Mouse (Mus musculus) kidney, postnatal 25 days (tissue): Measurements from ENCODE around the gene Arl16.

Experiments used
- DNase-seq, 2 experiments: peaks; one replicate each; pipeline ENCODE4 v3.0.0; 2021; ENCODE audit warnings: mixed read lengths in 2 of 2

The Arl16 gene

DNA sequence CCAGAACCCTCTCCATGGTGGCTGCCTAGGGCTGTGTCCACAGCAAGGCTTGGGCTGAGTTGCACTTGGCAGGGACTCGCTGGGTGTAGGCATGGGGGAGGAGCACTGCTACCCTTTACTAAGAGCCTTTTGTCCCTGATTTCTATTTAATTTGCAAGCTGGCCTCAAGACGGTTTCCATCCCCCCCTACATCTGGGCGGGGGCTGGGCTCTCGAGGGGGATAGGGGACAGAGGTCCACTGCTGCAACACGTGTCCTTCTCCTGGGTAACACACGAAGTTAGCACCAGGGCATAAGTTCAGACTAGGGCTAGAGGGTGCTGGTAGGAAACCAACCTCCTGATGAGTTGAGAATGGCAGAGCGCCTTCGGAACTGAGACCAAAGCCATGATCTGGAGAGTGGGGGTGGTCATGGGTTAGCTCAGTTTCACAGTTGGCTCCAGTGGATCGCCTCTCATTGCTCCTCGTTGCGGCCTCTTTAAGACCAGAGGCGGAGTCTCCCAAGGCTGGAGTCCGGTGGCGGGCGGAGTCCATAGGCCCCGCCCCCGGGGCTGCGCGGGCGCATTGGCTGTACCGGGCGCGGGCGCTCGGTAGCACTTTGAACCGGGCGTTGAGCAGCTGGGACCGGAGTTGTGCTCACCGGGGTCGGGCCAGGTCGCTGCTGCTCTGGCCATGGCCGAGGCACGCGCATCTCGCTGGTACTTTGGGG is 24.1 kb upstream of the Arl16 start, which contains the start of gene Slc25a10:
Gene Slc25a10, plus strand, starts transcription at position 524 of the 707 bp plus-strand sequence.
- peak; percentile 92 to 97 for DNase-seq

- peak in 1 of 2 experiments; percentile 53 for DNase-seq
Measured at GRCm38 (mm10) chr11:120490291-120491046, 23.1 kb upstream of the Arl16 start.

GRCm38 (mm10) chr11:120489054-120489761 is 21.8 kb upstream of the Arl16 start:
- DNase-seq, result peak; percentile 82 to 95

- peak in 1 of 2 experiments; percentile 46 for DNase-seq
Measured at GRCm38 (mm10) chr11:120488516-120488915, 21.1 kb upstream of the Arl16 start.

GRCm38 (mm10) chr11:120485251-120485650 is 17.8 kb upstream of the Arl16 start:
- peak; percentile 67 to 77 for DNase-seq

- peak; percentile 90 to 96 for DNase-seq
Measured at GRCm38 (mm10) chr11:120484265-120484981, 17.0 kb upstream of the Arl16 start, which contains the start of gene Mrpl12. Mrpl12 (plus strand) TSS chr11:120484613.

DNA sequence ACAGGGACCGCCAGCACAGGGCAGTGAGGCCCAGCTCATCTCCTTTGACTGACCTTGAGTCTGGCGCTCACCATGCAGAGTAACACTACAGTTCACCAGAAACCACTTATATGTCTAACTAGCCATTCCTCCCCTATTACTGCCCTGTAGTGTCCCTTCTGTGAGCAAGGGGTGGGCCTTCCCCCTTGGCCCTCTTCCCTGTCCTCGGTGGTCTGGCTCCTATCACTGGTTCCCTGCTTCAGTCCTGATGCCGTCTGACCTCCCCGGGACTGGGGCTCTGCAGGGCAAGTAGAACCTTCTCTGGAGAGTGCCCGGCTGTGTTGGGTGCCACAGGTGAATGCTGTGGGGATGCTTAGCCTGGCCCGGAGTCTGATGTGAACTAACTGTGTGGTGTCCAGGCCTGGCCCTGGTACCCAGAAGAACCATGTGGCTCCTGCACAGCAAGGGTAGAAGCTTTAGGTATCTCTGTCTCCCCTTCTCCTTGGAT is 16.1 kb upstream of the Arl16 start:
- DNase-seq, result peak in 1 of 2 experiments; percentile 50

- peak; percentile 63 to 90 for DNase-seq
Measured at GRCm38 (mm10) chr11:120472052-120472451, 4.6 kb upstream of the Arl16 start.

DNA sequence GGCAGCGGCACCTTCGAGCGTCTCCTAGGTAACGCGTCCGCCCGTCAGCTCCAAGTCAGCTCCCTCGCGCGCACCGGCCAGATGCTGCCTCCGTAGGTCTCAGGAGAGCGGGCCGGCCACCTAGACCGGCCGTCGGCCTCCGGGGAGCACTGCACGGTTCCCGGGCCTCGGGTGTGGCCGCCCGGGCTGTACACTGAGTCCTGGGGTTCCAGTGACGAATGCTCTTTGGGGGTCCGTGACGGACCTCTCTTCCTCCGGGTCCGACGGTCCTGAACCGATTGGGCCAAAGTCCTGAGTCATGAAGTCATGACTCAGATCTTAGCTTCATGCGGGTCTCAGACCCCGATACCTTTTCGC is 307 bp upstream of the Arl16 start:
- no peak for DNase-seq

DNA sequence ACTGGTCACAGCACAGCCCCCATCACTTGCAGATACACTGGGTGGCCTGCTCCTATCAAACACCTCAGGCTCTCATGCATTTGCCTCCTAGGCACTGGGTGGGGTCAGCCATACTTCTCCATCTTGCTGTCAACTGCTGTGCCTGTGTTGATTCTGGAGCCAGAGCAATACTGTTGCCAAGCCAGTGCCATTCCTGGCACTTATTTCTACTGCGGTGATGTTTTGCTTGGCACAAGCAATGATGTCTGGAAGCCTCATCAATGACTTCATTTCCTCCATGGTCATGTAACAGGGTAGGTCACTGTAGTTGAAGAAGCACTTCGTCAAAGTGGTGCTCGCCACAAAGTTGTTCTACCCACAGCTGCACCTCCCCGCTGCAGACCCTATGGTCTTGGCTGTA is 1.9 kb downstream of the Arl16 start:
- no peak for DNase-seq

GRCm38 (mm10) chr11:120464365-120464764 is 3.0 kb downstream of the Arl16 start:
- no peak for DNase-seq

DNA sequence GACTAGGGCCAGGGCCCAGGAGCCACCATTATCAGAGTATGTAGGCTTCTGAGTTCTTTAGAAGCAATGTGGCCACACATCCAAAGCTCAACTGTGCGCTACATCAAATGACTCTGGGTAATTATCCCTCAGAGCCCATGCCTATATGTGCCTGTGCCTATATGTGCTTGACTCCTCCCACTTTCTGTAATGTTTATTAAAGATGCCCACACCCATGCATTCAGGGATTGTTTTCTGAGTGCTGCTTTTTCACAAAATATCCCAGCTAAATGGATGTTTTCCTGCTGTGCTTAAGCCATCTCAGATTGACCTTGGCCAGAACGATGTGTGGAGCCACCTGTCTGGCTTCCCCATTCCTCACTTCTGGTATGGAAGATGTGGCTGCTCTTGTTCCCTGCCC is 3.9 kb downstream of the Arl16 start:
- no peak for DNase-seq

GRCm38 (mm10) chr11:120458847-120459597 is 8.4 kb downstream of the Arl16 start:
- DNase-seq, result no peak

GRCm38 (mm10) chr11:120457772-120458751 is 9.3 kb downstream of the Arl16 start, which contains the start of the genes Oxld1 and Ccdc137:
Oxld1 (minus strand) TSS chr11:120458068.
Ccdc137 (plus strand) TSS chr11:120458115.
- DNase-seq, result peak; percentile 80 to 90

DNA sequence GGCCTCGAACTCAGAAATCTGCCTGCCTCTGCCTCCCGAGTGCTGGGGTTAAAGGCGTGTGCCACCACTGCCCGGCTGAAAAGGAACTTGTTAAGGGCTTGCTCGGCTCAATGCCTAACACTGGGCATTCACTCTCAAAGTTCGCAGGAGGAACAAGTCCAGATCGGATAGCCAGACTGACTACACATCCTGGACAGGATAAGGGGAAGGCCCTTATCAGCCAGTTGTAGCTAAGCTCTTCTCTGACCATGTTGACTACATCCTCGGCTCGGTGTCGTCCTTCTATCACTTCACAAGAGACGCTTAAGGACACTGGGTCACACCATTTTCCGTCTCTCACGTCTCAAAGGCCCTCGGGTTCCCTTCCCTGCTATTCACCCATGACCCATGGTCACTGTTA is 10.0 kb downstream of the Arl16 start:
- no peak for DNase-seq

DNA sequence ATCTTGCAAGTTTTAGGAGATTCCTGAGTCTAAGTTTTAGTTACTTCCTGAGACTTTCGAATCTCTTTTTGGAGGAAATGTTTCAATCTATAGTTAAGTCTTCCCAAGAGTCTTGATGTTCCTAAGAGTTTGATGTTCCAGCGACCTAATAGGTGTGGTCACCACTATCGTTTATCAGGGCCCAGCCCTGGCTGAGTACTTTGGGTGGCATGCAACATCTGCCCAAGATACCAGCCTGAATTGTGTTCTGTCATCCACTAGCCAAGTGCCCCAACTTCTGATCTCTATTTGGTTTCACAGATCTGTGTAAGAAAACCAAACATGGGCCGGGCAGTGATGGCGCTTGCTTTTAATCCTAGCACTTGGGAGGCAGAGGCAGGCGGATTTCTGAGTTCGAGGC is 12.0 kb downstream of the Arl16 start:
- DNase-seq, result no peak

DNA sequence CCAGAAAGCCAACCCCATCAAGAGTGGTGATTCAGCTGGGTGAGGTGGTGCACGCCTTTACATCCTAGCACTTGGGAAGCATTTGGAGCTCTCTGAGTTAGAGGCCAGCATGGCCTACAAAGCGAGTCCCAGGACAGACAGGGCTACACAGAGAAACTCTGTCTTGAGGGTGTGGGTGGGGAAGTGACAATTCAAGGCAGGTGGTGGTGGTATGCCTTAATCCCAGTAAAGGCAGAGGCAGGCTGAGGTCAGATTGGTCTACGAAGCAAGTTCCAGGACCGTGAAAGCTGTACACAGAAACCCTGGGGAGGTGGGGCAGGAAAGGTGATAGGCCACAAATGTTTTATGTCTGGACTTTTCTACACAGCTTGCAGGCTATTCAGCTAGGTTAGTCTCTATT is 12.4 kb downstream of the Arl16 start:
- DNase-seq, result no peak

DNA sequence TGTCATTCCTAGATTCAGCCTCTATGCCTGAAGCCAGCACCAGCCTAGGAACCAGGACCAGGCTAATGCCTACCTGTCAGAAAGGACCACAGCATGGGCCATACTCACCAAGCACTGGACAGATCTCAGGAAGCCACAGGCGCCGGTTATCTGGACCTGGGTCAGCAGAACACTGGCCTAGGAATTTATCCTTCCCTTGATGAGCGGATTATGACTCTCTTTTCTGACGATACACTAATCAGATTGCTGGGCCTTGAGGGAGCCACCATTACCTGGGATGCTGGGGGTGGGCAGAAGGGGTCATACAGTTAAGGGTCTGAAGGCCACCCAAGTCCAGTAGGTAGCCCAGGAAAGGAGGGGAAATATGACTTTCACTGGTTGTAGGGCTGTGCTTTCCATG is 14.1 kb downstream of the Arl16 start, which contains the start of gene Pde6g:
Gene Pde6g, minus strand, starts transcription at position 195 of the 400 bp plus-strand sequence.
- DNase-seq, result no peak

DNA sequence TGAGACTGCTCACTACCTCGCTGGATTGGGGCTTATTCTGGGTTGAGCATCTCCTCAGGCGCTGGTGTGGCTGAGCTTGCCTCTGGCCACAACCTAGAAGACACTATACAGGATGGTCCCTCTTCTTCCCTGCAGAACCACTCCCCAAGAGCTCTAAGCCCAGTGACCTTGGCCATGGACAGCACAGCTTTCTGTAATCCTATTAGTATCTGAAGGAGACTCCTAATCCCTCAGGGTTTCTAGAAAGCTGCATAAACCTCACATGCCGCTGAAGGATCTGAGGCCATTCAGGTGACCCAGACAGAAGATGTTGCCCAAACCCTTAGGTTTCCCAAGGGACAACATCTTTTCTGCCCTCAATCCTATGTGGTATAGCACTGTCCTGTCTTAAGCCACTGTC is 15.2 kb downstream of the Arl16 start:
- no peak for DNase-seq

DNA sequence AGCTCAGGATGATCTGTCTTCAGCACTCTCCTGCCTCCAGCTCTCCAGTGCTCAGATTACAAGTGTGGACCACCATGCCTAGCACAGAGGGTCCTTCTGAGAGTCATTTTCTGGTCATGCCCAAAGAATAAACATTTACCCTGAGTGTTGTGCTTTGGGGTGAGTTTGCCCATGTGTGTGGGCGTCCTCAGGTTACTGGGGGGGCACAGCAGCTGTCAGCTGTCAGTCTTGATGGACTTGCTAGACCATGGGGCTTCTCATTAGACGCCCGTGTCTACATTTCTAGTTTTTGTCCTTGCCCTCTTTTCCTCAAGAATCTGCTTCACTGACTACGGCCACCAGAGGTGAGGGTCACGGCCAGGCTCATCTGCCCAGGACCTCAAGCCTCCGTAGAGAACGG is 20.2 kb downstream of the Arl16 start:
- no peak for DNase-seq
